ENCODE assay signal across 9 mouse cellular contexts in the genomic region with DNA sequence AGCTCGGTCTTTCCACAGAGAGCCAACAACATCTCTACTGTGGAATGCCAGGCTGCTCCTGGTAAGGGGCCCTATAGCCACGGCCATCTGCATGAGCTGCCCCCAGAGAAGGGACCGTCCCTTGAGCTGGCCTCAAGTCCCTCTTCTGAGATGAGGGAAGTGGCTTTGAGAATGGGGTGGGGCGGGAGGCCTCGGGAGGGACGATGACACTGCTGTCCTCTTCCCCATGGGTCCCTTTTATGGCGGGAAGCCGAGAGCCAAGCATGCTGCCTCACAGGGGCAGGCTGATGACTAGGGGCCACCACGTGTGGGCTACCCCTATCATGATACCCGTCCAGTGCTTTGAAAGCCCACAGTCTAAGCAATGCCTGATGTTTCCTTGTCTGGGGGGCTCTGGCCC. TPM values are rescaled to one million over a fixed set of nuclear protein-coding genes. Genes with fewer than 3 reads are reported as not detected.
DNase-seq lines count a peak whose midpoint lies in the region; ATAC-seq and TF ChIP-seq lines count a peak whose summit lies in the region.
"Had no signal": no experiment of that assay in that cellular context is flagged by ENCODE, and none has a peak within 500 bp of the region (broad histone marks: within the 10 kb centered on the region; RNA-seq: fewer than 3 reads in every experiment).

No protein-coding gene starts in this region.

- H3K9ac ChIP-seq in forebrain, embryonic 13.5 days, result no peak overlapping the region
- no peak overlapping the region for H3K9ac ChIP-seq in forebrain, embryonic 16.5 days (replicated peaks; ENCODE audit: low read depth, low read length)
- peak overlapping the region; percentile 35; the same call in 1 of the 2 replicates for H3K9ac ChIP-seq in intestine, embryonic 16.5 days (ENCODE audit: low read depth, low read length)
- H3K9ac ChIP-seq in intestine, embryonic 15.5 days, result no peak overlapping the region
- no peak overlapping the region for H3K9ac ChIP-seq in forebrain, postnatal 0 days

- TF ChIP-seq CTCF in G1E (IDR thresholded peaks at IDR 0.05; ENCODE audit: low read depth, low read length), result no peak
- no peak for TF ChIP-seq CTCF in forebrain, postnatal 0 days (IDR thresholded peaks at IDR 0.05; ENCODE audit: low read depth)
- no peak for TF ChIP-seq CTCF in lung, adult 2 months (IDR thresholded peaks at IDR 0.05; ENCODE audit: insufficient read depth, low read length)

- H3K36me3 ChIP-seq in forebrain, embryonic 13.5 days (ENCODE audit: poor library complexity, severe bottlenecking), result peaks cover 69% of the 10 kb centered on the region
- peaks cover 32% of the 10 kb centered on the region for H3K36me3 ChIP-seq in forebrain, embryonic 16.5 days (ENCODE audit: control insufficient read depth, insufficient read depth)
- H3K36me3 ChIP-seq in intestine, embryonic 16.5 days (ENCODE audit: control insufficient read depth, insufficient read depth, low read length), result peaks cover 8% of the 10 kb centered on the region; the same call in 1 of the 2 replicates
- peaks cover 10% of the 10 kb centered on the region; the same call in 1 of the 2 replicates for H3K36me3 ChIP-seq in intestine, embryonic 15.5 days
- H3K36me3 ChIP-seq in G1E (replicated peaks), result peaks cover 61% of the 10 kb centered on the region
- peaks cover 65% of the 10 kb centered on the region for H3K36me3 ChIP-seq in forebrain, postnatal 0 days (ENCODE audit: insufficient read depth)

- WGBS in forebrain, embryonic 13.5 days, result 68% methylated on average over 9 of the region's 10 CpGs
- 60% methylated on average over 10 of the region's 10 CpGs for WGBS in forebrain, embryonic 16.5 days
- WGBS in intestine, embryonic 16.5 days, result 47% methylated on average over 10 of the region's 10 CpGs
- 47% methylated on average over 10 of the region's 10 CpGs for WGBS in intestine, embryonic 15.5 days
- WGBS in forebrain, postnatal 0 days, result 69% methylated on average over 10 of the region's 10 CpGs
- 47% methylated on average over 10 of the region's 10 CpGs for WGBS in lung, adult 2 months

- peaks cover 71% of the 10 kb centered on the region for H3K4me1 ChIP-seq in forebrain, embryonic 13.5 days
- H3K4me1 ChIP-seq in forebrain, embryonic 16.5 days (replicated peaks; ENCODE audit: control insufficient read depth, insufficient read depth, low read length), result peaks cover 40% of the 10 kb centered on the region
- peaks cover 31% of the 10 kb centered on the region for H3K4me1 ChIP-seq in intestine, embryonic 16.5 days (ENCODE audit: control insufficient read depth, insufficient read depth, low read length)
- H3K4me1 ChIP-seq in intestine, embryonic 15.5 days (replicated peaks), result peaks cover 46% of the 10 kb centered on the region
- H3K4me1 ChIP-seq in G1E (ENCODE audit: insufficient read depth, low read depth, low read length), result peaks cover 73% of the 10 kb centered on the region
- peaks cover 3% of the 10 kb centered on the region; the same call in 1 of the 2 replicates for H3K4me1 ChIP-seq in forebrain, postnatal 0 days (ENCODE audit: insufficient read depth)
- peaks cover 7% of the 10 kb centered on the region for H3K4me1 ChIP-seq in lung, adult 2 months (ENCODE audit: control insufficient read depth, insufficient read depth, low read length)

- no peak for ATAC-seq in forebrain, embryonic 13.5 days
- ATAC-seq in forebrain, embryonic 16.5 days, result no peak
- ATAC-seq in intestine, embryonic 16.5 days, result no peak
- no peak for ATAC-seq in intestine, embryonic 15.5 days
- ATAC-seq in G1E (ENCODE audit: extremely low read depth, insufficient number of reproducible peaks, low FRiP score, poor library complexity, severe bottlenecking), result no peak
- ATAC-seq in forebrain, postnatal 0 days, result no peak

- 0 out of 2 replicates have a peak, but pooled peaks cover 3% of the 10 kb centered on the region for H3K27me3 ChIP-seq in forebrain, embryonic 13.5 days
- H3K27me3 ChIP-seq in forebrain, embryonic 16.5 days (replicated peaks; ENCODE audit: control insufficient read depth, insufficient read depth, low read length), result no peaks in the 10 kb centered on the region
- peaks cover 40% of the 10 kb centered on the region for H3K27me3 ChIP-seq in intestine, embryonic 16.5 days (replicated peaks; ENCODE audit: control insufficient read depth, insufficient read depth, low read length)
- peaks cover 50% of the 10 kb centered on the region for H3K27me3 ChIP-seq in intestine, embryonic 15.5 days (replicated peaks)
- H3K27me3 ChIP-seq in G1E (ENCODE audit: insufficient read depth, low read length), result peaks cover 22% of the 10 kb centered on the region
- no peaks in the 10 kb centered on the region for H3K27me3 ChIP-seq in forebrain, postnatal 0 days (ENCODE audit: insufficient read depth, low read length)

- no peak overlapping the region for H3K4me3 ChIP-seq in forebrain, embryonic 13.5 days
- no peak overlapping the region for H3K4me3 ChIP-seq in forebrain, embryonic 16.5 days (replicated peaks; ENCODE audit: low read length)
- no peak overlapping the region for H3K4me3 ChIP-seq in intestine, embryonic 16.5 days (ENCODE audit: low read length)
- no peak overlapping the region for H3K4me3 ChIP-seq in intestine, embryonic 15.5 days (replicated peaks)
- H3K4me3 ChIP-seq in G1E (ENCODE audit: low read depth, low read length), result peak overlapping the region; percentile 48; the same call in 1 of the 2 replicates
- H3K4me3 ChIP-seq in forebrain, postnatal 0 days (ENCODE audit: low read depth, low read length), result no peak overlapping the region
- H3K4me3 ChIP-seq in lung, adult 2 months (replicated peaks; ENCODE audit: extremely low read depth, low read depth, low read length), result no peak overlapping the region
- H3K4me3 ChIP-seq: gastrocnemius, adult 2 months had no signal

- H3K9me3 ChIP-seq in forebrain, embryonic 13.5 days (replicated peaks), result no peaks in the 10 kb centered on the region
- no peaks in the 10 kb centered on the region for H3K9me3 ChIP-seq in forebrain, embryonic 16.5 days (ENCODE audit: control insufficient read depth, low read length)
- H3K9me3 ChIP-seq in intestine, embryonic 16.5 days (ENCODE audit: control insufficient read depth, low read length), result no peaks in the 10 kb centered on the region
- no peaks in the 10 kb centered on the region for H3K9me3 ChIP-seq in intestine, embryonic 15.5 days
- peaks cover 4% of the 10 kb centered on the region for H3K9me3 ChIP-seq in G1E (replicated peaks)
- no peaks in the 10 kb centered on the region for H3K9me3 ChIP-seq in forebrain, postnatal 0 days (ENCODE audit: low read length)

- peak; percentile 56 for DNase-seq in G1E (ENCODE audit: low spot score)
- DNase-seq in forebrain, postnatal 0 days, result no peak
- DNase-seq in lung, adult 2 months, result no peak
- DNase-seq: gastrocnemius, adult 2 months; kidney, postnatal 10 days had no signal

- peak overlapping the region; percentile 22; the same call in 1 of the 2 replicates for H3K4me2 ChIP-seq in forebrain, embryonic 13.5 days
- no peak overlapping the region for H3K4me2 ChIP-seq in forebrain, embryonic 16.5 days (ENCODE audit: low read length)
- no peak overlapping the region for H3K4me2 ChIP-seq in intestine, embryonic 16.5 days (ENCODE audit: low read depth, low read length)
- H3K4me2 ChIP-seq in intestine, embryonic 15.5 days (replicated peaks), result no peak overlapping the region
- H3K4me2 ChIP-seq in forebrain, postnatal 0 days (ENCODE audit: low read depth), result no peak overlapping the region

- H3K27ac ChIP-seq in forebrain, embryonic 13.5 days, result peak overlapping the region; percentile 52; the same call in 1 of the 2 replicates
- H3K27ac ChIP-seq in forebrain, embryonic 16.5 days (ENCODE audit: low read length), result no peak overlapping the region
- H3K27ac ChIP-seq in intestine, embryonic 16.5 days (ENCODE audit: low read length), result no peak overlapping the region
- no peak overlapping the region for H3K27ac ChIP-seq in intestine, embryonic 15.5 days
- H3K27ac ChIP-seq in forebrain, postnatal 0 days (ENCODE audit: low read depth, low read length), result 0 out of 2 replicates have a peak overlapping the region, but pooled peaks have one; percentile 21
- H3K27ac ChIP-seq: gastrocnemius, adult 2 months had no signal

- TF ChIP-seq POLR2A in lung, adult 2 months (IDR thresholded peaks at IDR 0.05; ENCODE audit: borderline replicate concordance, extremely low read depth, low read depth, low read length), result no peak

RNA-seq across cellular contexts. Expression of a gene that starts 3.3 kb away (rescaled TPM):
- 42.7 and 43.3 TPM in 2 replicates for polyA plus RNA-seq in forebrain, embryonic 13.5 days (2015; fragmentation: Nextera tagmentation; extraction: Ambion mirVana)
- 32.5 and 34.2 TPM in 2 replicates for polyA plus RNA-seq in forebrain, embryonic 16.5 days (2015; fragmentation: Nextera tagmentation; extraction: Ambion mirVana)
- polyA plus RNA-seq in intestine, embryonic 16.5 days (2015; fragmentation: Nextera tagmentation; extraction: Ambion mirVana), result 60.4 and 64.3 TPM in 2 replicates
- 51.4 and 51.5 TPM in 2 replicates for polyA plus RNA-seq in intestine, embryonic 15.5 days (2015; fragmentation: Nextera tagmentation; extraction: Ambion mirVana)
- total RNA-seq in G1E (2014; fragmentation: Nextera tagmentation) (17.2 and 17.6 TPM in 2 replicates), G1E (2017) (27.0 and 31.2 TPM in 2 replicates)
- polyA plus RNA-seq in G1E (2012), result 92.5 and 108 TPM in 2 replicates
- 19.2 and 22.8 TPM in 2 replicates for total RNA-seq in forebrain, postnatal 0 days (2014; rRNA removed)
- polyA plus RNA-seq in forebrain, postnatal 0 days (2015; fragmentation: Nextera tagmentation; extraction: Ambion mirVana), result 32.4 and 35.6 TPM in 2 replicates
- 58.4 and 62.4 TPM in 2 replicates for polyA plus RNA-seq in lung, adult 2 months (2012; rRNA removed)

RNA-seq across cellular contexts. Expression of a gene that starts 12.3 kb away (rescaled TPM):
- 2.9 and 3.0 TPM in 2 replicates for polyA plus RNA-seq in forebrain, embryonic 13.5 days (2015; fragmentation: Nextera tagmentation; extraction: Ambion mirVana)
- polyA plus RNA-seq in forebrain, embryonic 16.5 days (2015; fragmentation: Nextera tagmentation; extraction: Ambion mirVana), result 3.1 and 3.9 TPM in 2 replicates
- 10.8 and 12.9 TPM in 2 replicates for polyA plus RNA-seq in intestine, embryonic 16.5 days (2015; fragmentation: Nextera tagmentation; extraction: Ambion mirVana)
- 8.1 and 8.8 TPM in 2 replicates for polyA plus RNA-seq in intestine, embryonic 15.5 days (2015; fragmentation: Nextera tagmentation; extraction: Ambion mirVana)
- total RNA-seq in G1E (2014; fragmentation: Nextera tagmentation), result 4.8 and 6.7 TPM in 2 replicates
- total RNA-seq in G1E (2017), result 0.87 and 1.1 TPM in 2 replicates
- 12.4 and 14.2 TPM in 2 replicates for polyA plus RNA-seq in G1E (2012)
- 3.4 and 3.8 TPM in 2 replicates for total RNA-seq in forebrain, postnatal 0 days (2014; rRNA removed)
- 7.4 TPM in 2 replicates for polyA plus RNA-seq in forebrain, postnatal 0 days (2015; fragmentation: Nextera tagmentation; extraction: Ambion mirVana)
- 9.8 and 10.4 TPM in 2 replicates for polyA plus RNA-seq in lung, adult 2 months (2012; rRNA removed)

RNA-seq across cellular contexts. Expression of a gene that starts 12.7 kb away (rescaled TPM):
- polyA plus RNA-seq in forebrain, embryonic 13.5 days (2015; fragmentation: Nextera tagmentation; extraction: Ambion mirVana), result 2.0 and 3.0 TPM in 2 replicates
- 2.2 and 3.2 TPM in 2 replicates for polyA plus RNA-seq in forebrain, embryonic 16.5 days (2015; fragmentation: Nextera tagmentation; extraction: Ambion mirVana)
- 255 and 314 TPM in 2 replicates for polyA plus RNA-seq in intestine, embryonic 16.5 days (2015; fragmentation: Nextera tagmentation; extraction: Ambion mirVana)
- polyA plus RNA-seq in intestine, embryonic 15.5 days (2015; fragmentation: Nextera tagmentation; extraction: Ambion mirVana), result 132 and 159 TPM in 2 replicates
- 72.8 and 85.9 TPM in 2 replicates for total RNA-seq in G1E (2014; fragmentation: Nextera tagmentation)
- total RNA-seq in G1E (2017), result 1.0 and 1.3 TPM in 2 replicates
- 49.5 and 65.3 TPM in 2 replicates for polyA plus RNA-seq in G1E (2012)
- 1.8 and 2.7 TPM in 2 replicates for total RNA-seq in forebrain, postnatal 0 days (2014; rRNA removed)
- 5.1 and 6.4 TPM in 2 replicates for polyA plus RNA-seq in forebrain, postnatal 0 days (2015; fragmentation: Nextera tagmentation; extraction: Ambion mirVana)
- polyA plus RNA-seq in lung, adult 2 months (2012; rRNA removed), result 23.7 and 26.8 TPM in 2 replicates

RNA-seq across cellular contexts. Expression of a gene that starts 21.2 kb away (rescaled TPM):
- 129 and 140 TPM in 2 replicates for polyA plus RNA-seq in forebrain, embryonic 13.5 days (2015; fragmentation: Nextera tagmentation; extraction: Ambion mirVana)
- 222 and 234 TPM in 2 replicates for polyA plus RNA-seq in forebrain, embryonic 16.5 days (2015; fragmentation: Nextera tagmentation; extraction: Ambion mirVana)
- polyA plus RNA-seq in intestine, embryonic 16.5 days (2015; fragmentation: Nextera tagmentation; extraction: Ambion mirVana), result 2.4 and 3.1 TPM in 2 replicates
- polyA plus RNA-seq in intestine, embryonic 15.5 days (2015; fragmentation: Nextera tagmentation; extraction: Ambion mirVana), result 4.9 and 6.5 TPM in 2 replicates
- 0.10 and 0.23 TPM in 2 replicates for total RNA-seq in G1E (2014; fragmentation: Nextera tagmentation)
- 0.06 and 0.11 TPM in 2 replicates for total RNA-seq in G1E (2017)
- 0.02 and 0.04 TPM in 2 replicates for polyA plus RNA-seq in G1E (2012)
- 309 and 328 TPM in 2 replicates for total RNA-seq in forebrain, postnatal 0 days (2014; rRNA removed)
- polyA plus RNA-seq in forebrain, postnatal 0 days (2015; fragmentation: Nextera tagmentation; extraction: Ambion mirVana), result 85.3 and 112 TPM in 2 replicates
- polyA plus RNA-seq in lung, adult 2 months (2012; rRNA removed), result 3.8 and 4.1 TPM in 2 replicates

RNA-seq across cellular contexts. Expression of a gene that starts 24.8 kb away (rescaled TPM):
- 805 and 828 TPM in 2 replicates for polyA plus RNA-seq in forebrain, embryonic 13.5 days (2015; fragmentation: Nextera tagmentation; extraction: Ambion mirVana)
- polyA plus RNA-seq in forebrain, embryonic 16.5 days (2015; fragmentation: Nextera tagmentation; extraction: Ambion mirVana), result 531 and 538 TPM in 2 replicates
- polyA plus RNA-seq in intestine, embryonic 16.5 days (2015; fragmentation: Nextera tagmentation; extraction: Ambion mirVana), result 894 and 922 TPM in 2 replicates
- polyA plus RNA-seq in intestine, embryonic 15.5 days (2015; fragmentation: Nextera tagmentation; extraction: Ambion mirVana), result 974 and 1,020 TPM in 2 replicates
- 2,952 and 3,110 TPM in 2 replicates for total RNA-seq in G1E (2014; fragmentation: Nextera tagmentation)
- total RNA-seq in G1E (2017), result 3,218 and 3,548 TPM in 2 replicates
- polyA plus RNA-seq in G1E (2012), result 11,196 and 11,583 TPM in 2 replicates
- total RNA-seq in forebrain, postnatal 0 days (2014; rRNA removed), result 1,181 and 1,718 TPM in 2 replicates
- polyA plus RNA-seq in forebrain, postnatal 0 days (2015; fragmentation: Nextera tagmentation; extraction: Ambion mirVana), result 681 and 897 TPM in 2 replicates
- 1,318 and 1,397 TPM in 2 replicates for polyA plus RNA-seq in lung, adult 2 months (2012; rRNA removed)

Comparison
In these comparisons a context has a peak if more than half of its experiments do, and no peak if none do; other contexts are left out.
1. H3K27ac ChIP-seq: peak in forebrain, embryonic 13.5 days (single experiment) and forebrain, postnatal 0 days (single experiment); none in forebrain, embryonic 16.5 days (single experiment), intestine, embryonic 16.5 days (single experiment) and intestine, embryonic 15.5 days (single experiment).